Mouse (Mus musculus) ovary, postnatal 14 days (tissue): ENCODE data around the gene Parp4.
A peak's percentile ranks its signal among the peaks of the same experiment; 100 is the strongest.

Experiments
- DNase-seq: peaks from one replicate; pipeline ENCODE4 v3.0.0; 2022; ENCODE audit warnings: low spot score

The Parp4 gene

GRCm38 (mm10) chr14:56575416-56575815 lies at the start of gene Parp4, which contains the start of gene Cenpj:
TSS of gene Parp4 (plus strand) at chr14:56575619.
TSS of gene Cenpj (minus strand) at chr14:56575425.
- DNase-seq = peak; percentile 72

- no peak for DNase-seq
These were observed 44.6 kb upstream of the Parp4 start for GRCm38 (mm10) chr14:56530788-56531187.

- DNase-seq = no peak
These were observed 30.5 kb upstream of the Parp4 start for GRCm38 (mm10) chr14:56544946-56545345.

GRCm38 (mm10) chr14:56545491-56545890 lies 29.9 kb upstream of the Parp4 start:
- no peak for DNase-seq

GRCm38 (mm10) chr14:56550960-56551359 lies 24.5 kb upstream of the Parp4 start:
- no peak for DNase-seq

GRCm38 (mm10) chr14:56552924-56553323 lies 22.5 kb upstream of the Parp4 start:
- DNase-seq = no peak

GRCm38 (mm10) chr14:56553331-56553730 lies 22.1 kb upstream of the Parp4 start:
- DNase-seq = no peak

GRCm38 (mm10) chr14:56554716-56555115 lies 20.7 kb upstream of the Parp4 start:
- no peak for DNase-seq

- no peak for DNase-seq
These were observed 16.3 kb upstream of the Parp4 start for GRCm38 (mm10) chr14:56559134-56559533.

GRCm38 (mm10) chr14:56567476-56567875 lies 7.9 kb upstream of the Parp4 start:
- DNase-seq = no peak

- no peak for DNase-seq
These were observed 6.4 kb upstream of the Parp4 start for GRCm38 (mm10) chr14:56569041-56569440.

GRCm38 (mm10) chr14:56571310-56572093 lies 3.9 kb upstream of the Parp4 start:
- DNase-seq = peak; percentile 88

- DNase-seq = no peak
These were observed 2.9 kb upstream of the Parp4 start for GRCm38 (mm10) chr14:56572546-56572945.

- DNase-seq = no peak
These were observed 816 bp downstream of the Parp4 start for GRCm38 (mm10) chr14:56575969-56576901.

- no peak for DNase-seq
These were observed 3.6 kb downstream of the Parp4 start for GRCm38 (mm10) chr14:56579011-56579410.

- DNase-seq = no peak
These were observed 5.7 kb downstream of the Parp4 start for GRCm38 (mm10) chr14:56581117-56581516.

GRCm38 (mm10) chr14:56582294-56582693 lies 6.9 kb downstream of the Parp4 start:
- DNase-seq = no peak

- no peak for DNase-seq
These were observed 16.8 kb downstream of the Parp4 start for GRCm38 (mm10) chr14:56592191-56592590.

GRCm38 (mm10) chr14:56594811-56595210 lies 19.4 kb downstream of the Parp4 start:
- no peak for DNase-seq

GRCm38 (mm10) chr14:56598759-56599158 lies 23.3 kb downstream of the Parp4 start:
- DNase-seq = peak; percentile 18

- DNase-seq = no peak
These were observed 26.6 kb downstream of the Parp4 start for GRCm38 (mm10) chr14:56602069-56602468.

- DNase-seq = no peak
These were observed 29.0 kb downstream of the Parp4 start for GRCm38 (mm10) chr14:56604438-56604837.

- DNase-seq = no peak
These were observed 29.7 kb downstream of the Parp4 start for GRCm38 (mm10) chr14:56605136-56605535.
